Mouse (Mus musculus) liver, embryonic 12.5 days (tissue): ENCODE results near the gene Egln3. TPM values are rescaled to one million over a fixed set of nuclear protein-coding genes. Genes with fewer than 3 reads are reported as not detected.

Experiments
- ATAC-seq: fragments of 200-750 bp; cut with Nextera tagmentation; 2 replicates; pipeline ENCODE4 v1.8.0; 2017; ENCODE audit warnings: moderate number of reproducible peaks, mild to moderate bottlenecking, moderate library complexity
- H3K27ac ChIP-seq: fragments of 300-500 bp; sonication (generic); 2 replicates; pipeline ENCODE4 v1.5.1; 2016; ENCODE audit warnings: mild to moderate bottlenecking
- H3K27me3 ChIP-seq: fragments of 300-500 bp; sonication (generic); replicated peaks from 2 replicates; pipeline ENCODE4 v1.6.1; 2016; ENCODE audit warnings: mild to moderate bottlenecking, moderate library complexity
- H3K36me3 ChIP-seq: fragments of 300-500 bp; sonication (generic); 2 replicates; pipeline ENCODE4 v1.6.1; 2016; ENCODE audit warnings: mild to moderate bottlenecking, moderate library complexity
- H3K4me1 ChIP-seq: fragments of 300-500 bp; sonication (generic); 2 replicates; pipeline ENCODE4 v1.6.1; 2016
- H3K4me2 ChIP-seq: fragments of 300-500 bp; sonication (generic); 2 replicates; pipeline ENCODE4 v1.6.1; 2016; ENCODE audit warnings: mild to moderate bottlenecking, moderate library complexity
- H3K4me3 ChIP-seq: fragments of 300-500 bp; sonication (generic); 2 replicates; pipeline ENCODE4 v1.5.1; 2016; ENCODE audit warnings: mild to moderate bottlenecking, moderate library complexity
- H3K9ac ChIP-seq: fragments of 300-500 bp; sonication (generic); 2 replicates; pipeline ENCODE4 v1.6.1; 2016; ENCODE audit warnings: mild to moderate bottlenecking, moderate library complexity
- H3K9me3 ChIP-seq: fragments of 300-500 bp; sonication (generic); replicated peaks from 2 replicates; pipeline ENCODE4 v1.6.1; 2016; ENCODE audit warnings: mild to moderate bottlenecking, moderate library complexity
- WGBS: fragments of 180-500 bp; shearing (Covaris S2); methylation state at CpG from one replicate; pipeline ENCODE4 v1.1.7; 2016; ENCODE audit not compliant: insufficient replicate concordance; 5-methylcytosine and 5-hydroxymethylcytosine counted together
- polyA plus RNA-seq: library from polyadenylated mRNA; unstranded; fragments of >200 nt; fragmentation: Nextera tagmentation; extraction: Ambion mirVana; gene quantifications from 2 replicates; pipeline ENCODE4 v1.2.1, GENCODE M21; 2016

Gene Egln3
- polyA plus RNA-seq, 1 experiment from 2014 or later: 3.8 TPM

DNA sequence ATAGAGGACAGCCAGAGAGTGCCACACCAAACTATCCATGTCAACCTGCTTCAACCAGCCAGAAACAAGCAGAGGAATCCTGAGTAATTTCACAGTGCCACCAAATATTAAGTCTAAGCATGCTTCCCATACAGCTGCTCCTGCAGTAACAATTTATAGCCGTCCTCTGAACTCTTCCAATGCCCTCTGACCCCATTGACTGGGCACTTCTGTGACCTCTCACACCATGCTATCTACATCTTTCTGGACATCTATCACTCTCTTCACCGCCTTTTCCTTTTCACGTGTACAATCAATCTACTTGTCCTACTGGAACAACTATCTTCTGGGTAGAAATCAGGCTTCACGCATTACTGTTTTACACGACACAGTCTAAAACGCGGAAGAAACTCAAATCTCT, 19.4 kb downstream of the Egln3 start:
- WGBS: 73% methylated on average over 7 of the region's 7 CpGs
- no peak overlapping the region for H3K4me2 ChIP-seq
- H3K4me3 ChIP-seq: no peak overlapping the region
- H3K9ac ChIP-seq: no peak overlapping the region
- ATAC-seq: no peak
- H3K4me1 ChIP-seq: peaks cover 15% of the 10 kb centered on the region
- no peaks in the 10 kb centered on the region for H3K9me3 ChIP-seq
- H3K36me3 ChIP-seq: 0 out of 2 replicates have a peak, but pooled peaks cover 3% of the 10 kb centered on the region
- H3K27me3 ChIP-seq: peaks cover 9% of the 10 kb centered on the region; the same call in 1 of the 2 replicates
- H3K27ac ChIP-seq: no peak overlapping the region

DNA sequence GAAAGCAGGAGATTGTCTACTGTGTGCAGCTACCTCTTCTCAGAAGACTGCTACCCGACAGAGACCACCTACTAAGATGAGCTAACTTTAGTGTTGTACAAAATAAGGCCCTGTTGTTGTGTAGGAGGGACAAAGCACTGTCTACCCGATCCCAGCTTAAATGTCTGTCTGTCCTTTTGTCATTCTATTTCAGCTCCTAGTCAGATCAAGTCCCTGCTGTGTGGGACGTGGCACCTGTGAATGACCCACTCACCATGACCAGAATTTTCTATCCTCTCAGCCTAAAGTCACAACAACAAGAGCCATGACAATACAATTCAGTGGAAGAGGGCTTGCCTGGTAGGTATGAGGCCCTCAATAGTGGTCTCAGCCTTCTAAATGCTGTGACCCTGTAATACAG, 25.3 kb downstream of the Egln3 start:
- H3K4me1 ChIP-seq: no peaks in the 10 kb centered on the region
- WGBS: 63% methylated on average over 3 of the region's 3 CpGs
- no peak for ATAC-seq

DNA sequence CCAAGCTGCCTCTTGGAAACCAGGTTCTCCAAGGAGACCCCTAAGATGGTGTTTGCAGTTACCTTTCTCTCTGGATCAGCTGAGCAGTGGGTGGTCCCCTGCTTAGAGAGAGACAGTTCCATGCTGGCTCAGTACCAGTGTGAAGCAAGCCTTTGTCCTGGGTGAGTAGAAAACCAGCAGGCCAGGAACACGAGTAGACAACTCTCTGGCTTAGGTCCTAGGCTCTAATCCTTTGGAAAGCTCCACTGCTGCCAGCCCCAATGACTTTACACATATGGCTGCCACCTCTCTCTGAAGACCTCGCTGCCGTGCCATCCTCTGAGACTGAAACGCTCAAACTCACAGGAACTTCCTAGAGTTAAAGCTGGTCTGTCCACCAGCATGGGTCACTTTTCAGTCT, 34.9 kb downstream of the Egln3 start:
- WGBS: 76% methylated on average over 4 of the region's 4 CpGs

More for the DNA sequence above, 25.3 kb downstream of the Egln3 start:
- Histone ChIP-seq H3K36me3 (0 out of 2 replicates have a peak, but pooled peaks cover 1% of the 10 kb centered on the region), H3K27me3 (no peaks in the 10 kb centered on the region), H3K9me3 (no peaks in the 10 kb centered on the region), H3K4me2 (no peak overlapping the region), H3K27ac (no peak overlapping the region), H3K4me3 (no peak overlapping the region), H3K9ac (no peak overlapping the region)

DNA sequence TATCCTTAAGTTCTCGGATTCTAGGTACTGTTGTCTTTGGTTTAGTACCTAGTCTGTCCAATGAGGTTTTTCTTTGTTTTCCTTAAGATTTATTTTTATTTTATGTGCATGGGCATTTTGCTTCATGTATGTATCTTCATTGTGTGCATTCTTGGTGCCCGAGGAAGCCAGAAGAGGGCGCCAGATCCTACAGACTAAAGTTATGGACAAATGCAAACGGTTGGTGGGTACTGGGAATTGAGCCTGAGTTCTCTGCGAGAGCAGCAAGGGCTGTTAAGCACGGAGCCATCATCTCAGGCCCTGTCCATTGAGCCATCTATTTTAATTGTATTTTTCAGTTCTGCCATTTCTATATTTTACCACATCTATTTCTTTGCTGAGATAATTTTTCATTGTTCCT, 35.9 kb downstream of the Egln3 start:
- no peak overlapping the region for H3K4me2 ChIP-seq
- no peak for ATAC-seq
- 63% methylated on average over 6 of the region's 6 CpGs for WGBS
- peaks cover 15% of the 10 kb centered on the region; the same call in 1 of the 2 replicates for H3K27me3 ChIP-seq
- H3K9me3 ChIP-seq: no peaks in the 10 kb centered on the region
- no peak overlapping the region for H3K4me3 ChIP-seq
- no peaks in the 10 kb centered on the region for H3K36me3 ChIP-seq
- no peak overlapping the region for H3K9ac ChIP-seq
- no peak overlapping the region for H3K27ac ChIP-seq
- peaks cover 24% of the 10 kb centered on the region for H3K4me1 ChIP-seq

More for the DNA sequence above, 34.9 kb downstream of the Egln3 start:
- Histone ChIP-seq H3K27me3 (peaks cover 14% of the 10 kb centered on the region; the same call in 1 of the 2 replicates), H3K9me3 (no peaks in the 10 kb centered on the region), H3K4me2 (no peak overlapping the region), H3K4me1 (peaks cover 14% of the 10 kb centered on the region), H3K36me3 (no peaks in the 10 kb centered on the region), H3K4me3 (no peak overlapping the region), H3K9ac (no peak overlapping the region), H3K27ac (no peak overlapping the region)
- no peak for ATAC-seq

DNA sequence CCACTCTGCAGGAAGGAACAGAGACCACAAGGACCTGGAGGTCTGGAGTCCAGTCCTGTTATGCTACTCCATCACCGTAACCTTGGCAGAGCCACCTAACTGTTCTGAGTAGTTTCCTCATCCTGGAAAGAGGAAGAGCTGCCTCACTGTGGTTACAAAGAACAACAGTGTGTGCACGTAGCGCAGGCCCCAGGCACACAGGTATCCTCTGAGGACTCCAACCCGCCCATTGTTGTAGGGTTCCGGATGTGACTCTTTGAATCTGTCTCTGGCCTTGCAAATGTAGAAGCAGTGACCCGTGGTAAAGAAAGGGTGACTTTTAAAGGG, 39.0 kb downstream of the Egln3 start:
- H3K4me3 ChIP-seq: no peak overlapping the region
- no peaks in the 10 kb centered on the region for H3K9me3 ChIP-seq
- 31% methylated on average over 6 of the region's 6 CpGs for WGBS
- no peaks in the 10 kb centered on the region for H3K36me3 ChIP-seq
- H3K27me3 ChIP-seq: peaks cover 20% of the 10 kb centered on the region; the same call in 1 of the 2 replicates
- H3K9ac ChIP-seq: no peak overlapping the region
- H3K27ac ChIP-seq: peak overlapping the region; percentile 94; the same call in 1 of the 2 replicates
- no peak overlapping the region for H3K4me2 ChIP-seq
- H3K4me1 ChIP-seq: peaks cover 50% of the 10 kb centered on the region
- no peak for ATAC-seq

DNA sequence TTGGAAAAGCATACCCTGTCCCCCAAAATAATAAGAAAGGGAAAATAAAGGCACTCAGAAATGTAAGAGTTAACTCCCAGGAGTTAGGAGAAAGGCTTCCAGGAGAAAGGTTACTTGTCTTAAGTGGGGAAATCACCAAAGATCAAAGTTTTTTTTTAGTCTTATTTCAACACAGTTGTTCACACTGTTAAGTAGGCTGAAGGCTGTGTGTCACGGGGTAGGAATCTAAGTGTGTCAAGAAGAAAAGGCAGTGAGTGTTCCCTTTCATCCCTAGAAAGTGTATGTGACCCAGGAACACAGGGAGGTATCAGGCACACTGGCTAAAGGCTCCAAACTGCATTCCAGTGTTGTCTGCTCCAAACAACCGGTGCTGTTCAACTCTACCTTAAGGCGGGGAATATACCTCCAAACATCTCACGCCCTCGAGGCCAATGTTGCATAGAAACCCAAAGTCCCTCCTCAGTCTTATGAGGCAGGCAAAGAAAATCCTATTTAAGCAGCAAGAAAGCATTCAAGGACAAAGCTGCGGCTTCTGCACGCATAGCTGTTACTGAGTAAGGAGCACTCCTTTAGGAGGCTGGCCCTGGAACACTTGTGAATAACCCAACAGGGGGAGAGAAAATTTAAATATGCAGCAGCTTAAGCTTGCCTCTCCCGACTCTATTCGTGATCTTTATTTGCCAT, 39.5 kb downstream of the Egln3 start:
- H3K4me2 ChIP-seq: peak overlapping the region; percentile 78
- peak overlapping the region; percentile 94 for H3K27ac ChIP-seq
- H3K4me1 ChIP-seq: peaks cover 55% of the 10 kb centered on the region
- no peak overlapping the region for H3K9ac ChIP-seq
- WGBS: 39% methylated on average over 9 of the region's 9 CpGs
- H3K9me3 ChIP-seq: no peaks in the 10 kb centered on the region
- peaks cover 20% of the 10 kb centered on the region; the same call in 1 of the 2 replicates for H3K27me3 ChIP-seq
- no peaks in the 10 kb centered on the region for H3K36me3 ChIP-seq
- H3K4me3 ChIP-seq: no peak overlapping the region
- no peak for ATAC-seq

DNA sequence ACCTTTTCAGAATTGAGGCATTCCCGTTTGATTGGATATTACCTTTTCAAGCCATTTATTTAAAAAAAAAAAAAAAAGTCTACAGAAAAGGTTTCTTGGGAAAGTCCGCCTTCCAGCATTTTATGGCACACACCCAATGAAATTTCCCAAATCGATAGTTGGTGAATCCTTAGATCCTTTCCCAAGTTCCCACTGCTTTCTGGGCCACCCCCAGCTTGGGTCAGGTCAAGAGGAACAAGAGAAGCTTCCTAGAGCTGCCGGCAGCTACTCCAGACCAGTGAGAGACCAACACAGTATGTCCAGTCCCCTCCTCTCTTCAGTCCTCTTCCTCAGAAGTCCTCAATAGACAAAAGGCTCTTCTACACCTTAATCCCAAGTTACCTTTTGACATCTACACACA, 40.5 kb downstream of the Egln3 start:
- H3K27ac ChIP-seq: peak overlapping the region; percentile 94
- H3K4me1 ChIP-seq: peaks cover 63% of the 10 kb centered on the region
- peak overlapping the region; percentile 78 for H3K4me2 ChIP-seq
- 0 out of 2 replicates have a peak, but pooled peaks have one; percentile 34 for ATAC-seq
- peak overlapping the region; percentile 67 for H3K9ac ChIP-seq
- H3K9me3 ChIP-seq: no peaks in the 10 kb centered on the region
- H3K27me3 ChIP-seq: peaks cover 20% of the 10 kb centered on the region; the same call in 1 of the 2 replicates
- WGBS: 8% methylated on average over 4 of the region's 4 CpGs
- peak overlapping the region; percentile 45 for H3K4me3 ChIP-seq
- no peaks in the 10 kb centered on the region for H3K36me3 ChIP-seq

DNA sequence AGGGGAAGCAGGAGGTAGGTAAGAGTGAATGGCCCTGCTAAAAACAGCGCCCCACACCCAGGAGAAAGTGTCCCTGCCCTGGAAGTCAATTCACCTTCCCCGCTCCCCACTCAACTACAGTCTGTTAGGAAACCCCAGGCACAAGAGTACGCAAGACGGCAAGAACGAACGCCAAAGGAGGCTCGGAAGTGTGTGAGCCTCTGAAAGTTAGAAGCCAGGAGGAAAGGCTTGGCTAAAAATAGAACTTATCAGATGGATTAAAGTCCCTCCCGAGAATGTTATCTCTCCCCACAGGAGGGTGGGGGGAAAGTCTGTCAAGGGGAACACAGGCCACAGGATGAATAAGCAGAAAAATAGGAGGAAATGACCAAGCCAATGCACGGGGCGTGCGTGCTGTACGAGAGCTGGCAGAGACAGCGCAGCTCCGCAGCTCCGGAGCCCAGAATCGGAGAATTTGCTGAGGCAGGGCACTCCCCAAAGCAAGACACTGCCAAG, 41.0 kb downstream of the Egln3 start:
- peak overlapping the region; percentile 45 for H3K4me3 ChIP-seq
- H3K9me3 ChIP-seq: no peaks in the 10 kb centered on the region
- H3K36me3 ChIP-seq: no peaks in the 10 kb centered on the region
- peak; percentile 94 for ATAC-seq
- H3K9ac ChIP-seq: peak overlapping the region; percentile 67
- H3K4me1 ChIP-seq: peaks cover 63% of the 10 kb centered on the region
- under 1% methylated on average over 16 of the region's 16 CpGs for WGBS
- H3K27ac ChIP-seq: peak overlapping the region; percentile 94
- H3K27me3 ChIP-seq: peaks cover 20% of the 10 kb centered on the region; the same call in 1 of the 2 replicates
- H3K4me2 ChIP-seq: peak overlapping the region; percentile 78

DNA sequence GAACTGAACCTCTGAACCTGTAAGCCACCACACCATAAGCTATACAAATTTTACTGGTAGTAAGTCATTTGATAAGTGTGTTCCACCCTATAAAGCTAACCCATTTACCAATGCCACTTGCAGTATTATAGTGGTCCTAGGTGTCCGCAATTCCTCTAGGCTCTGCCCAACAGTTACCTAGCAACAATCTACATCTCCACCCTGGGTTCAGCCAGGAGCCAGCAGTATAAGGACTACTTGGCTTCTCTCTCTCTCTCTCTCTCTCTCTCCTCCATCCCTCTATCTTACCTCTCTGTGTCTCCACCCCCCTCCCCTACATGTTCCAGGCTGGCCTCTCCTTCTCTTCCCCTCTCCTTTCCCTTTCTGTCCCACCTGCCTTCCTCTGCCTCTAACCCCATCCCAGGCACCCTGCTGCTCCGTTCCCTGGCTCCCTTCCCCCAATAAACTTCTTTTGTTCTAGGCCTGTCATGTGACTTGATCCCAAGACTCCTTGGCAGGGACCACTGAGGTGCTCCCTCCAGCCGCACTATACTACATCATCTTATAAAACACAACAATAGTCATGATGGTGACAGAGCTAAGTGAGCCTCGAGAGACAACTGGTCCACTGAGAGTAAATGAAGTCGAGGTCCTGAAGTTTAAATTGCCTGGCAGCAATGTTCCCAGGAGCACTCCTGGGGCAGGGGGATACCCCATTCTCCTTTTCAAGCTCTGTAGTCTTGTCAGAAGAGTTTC, 42.0 kb downstream of the Egln3 start:
- H3K9me3 ChIP-seq: no peaks in the 10 kb centered on the region
- peak overlapping the region; percentile 36 for H3K9ac ChIP-seq
- WGBS: 24% methylated on average over 5 of the region's 5 CpGs
- no peaks in the 10 kb centered on the region for H3K36me3 ChIP-seq
- H3K4me1 ChIP-seq: peaks cover 63% of the 10 kb centered on the region
- H3K4me2 ChIP-seq: peak overlapping the region; percentile 78
- no peak overlapping the region for H3K4me3 ChIP-seq
- peaks cover 20% of the 10 kb centered on the region; the same call in 1 of the 2 replicates for H3K27me3 ChIP-seq
- ATAC-seq: peak; percentile 50
- peak overlapping the region; percentile 94 for H3K27ac ChIP-seq

DNA sequence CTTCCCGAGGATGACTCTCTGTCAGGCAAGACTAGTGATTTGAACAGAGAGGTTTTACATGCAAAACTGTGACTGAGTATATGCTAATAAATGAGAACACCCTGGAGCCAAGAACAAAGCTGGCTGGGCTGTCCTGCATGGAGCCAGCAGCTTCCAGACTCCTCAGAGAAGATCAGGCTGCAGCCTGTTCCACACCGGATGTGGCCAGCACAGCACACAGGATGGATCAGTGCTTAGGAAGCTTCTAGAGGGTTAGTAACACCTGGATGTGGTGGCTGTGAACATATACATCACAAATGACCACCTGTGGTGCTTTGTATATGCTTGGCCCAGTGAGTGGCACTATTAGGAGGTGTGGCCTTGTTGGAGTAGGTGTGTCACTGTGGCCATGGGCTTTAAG, 43.4 kb downstream of the Egln3 start:
- no peak overlapping the region for H3K4me3 ChIP-seq
- no peak overlapping the region for H3K9ac ChIP-seq
- ATAC-seq: no peak
- H3K9me3 ChIP-seq: no peaks in the 10 kb centered on the region
- 83% methylated on average over 2 of the region's 2 CpGs for WGBS
- H3K27ac ChIP-seq: 0 out of 2 replicates have a peak overlapping the region, but pooled peaks have one; percentile 14
- peaks cover 20% of the 10 kb centered on the region; the same call in 1 of the 2 replicates for H3K27me3 ChIP-seq
- peaks cover 63% of the 10 kb centered on the region for H3K4me1 ChIP-seq
- no peaks in the 10 kb centered on the region for H3K36me3 ChIP-seq
- no peak overlapping the region for H3K4me2 ChIP-seq

DNA sequence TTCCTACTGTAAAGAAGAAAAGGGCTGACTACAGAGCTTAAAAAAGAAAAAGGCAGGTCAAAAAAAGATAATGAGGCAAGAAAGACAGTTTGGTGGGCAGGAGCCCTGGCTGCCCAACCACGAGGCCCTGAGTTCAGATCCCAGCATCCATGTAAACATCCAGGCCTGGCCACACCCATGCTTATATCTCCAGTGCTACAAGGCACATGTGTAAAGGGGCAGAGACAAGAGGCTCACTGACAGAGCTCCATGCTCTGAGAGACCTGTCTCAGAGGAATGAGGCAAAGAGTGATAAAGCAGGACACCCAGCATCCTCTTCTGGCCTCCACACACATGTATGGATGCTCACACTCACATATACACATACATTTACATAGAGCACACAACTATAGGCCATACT, 48.9 kb downstream of the Egln3 start:
- Histone ChIP-seq H3K27me3 (no peaks in the 10 kb centered on the region), H3K27ac (no peak overlapping the region), H3K4me3 (no peak overlapping the region), H3K9me3 (no peaks in the 10 kb centered on the region), H3K4me1 (peaks cover 21% of the 10 kb centered on the region), H3K36me3 (no peaks in the 10 kb centered on the region), H3K4me2 (no peak overlapping the region), H3K9ac (no peak overlapping the region)
- WGBS: 38% methylated on average over 1 of the region's 1 CpGs
- ATAC-seq: peak; percentile 76
